ENCODE assay signal across 8 mouse cellular contexts in the genomic region with DNA sequence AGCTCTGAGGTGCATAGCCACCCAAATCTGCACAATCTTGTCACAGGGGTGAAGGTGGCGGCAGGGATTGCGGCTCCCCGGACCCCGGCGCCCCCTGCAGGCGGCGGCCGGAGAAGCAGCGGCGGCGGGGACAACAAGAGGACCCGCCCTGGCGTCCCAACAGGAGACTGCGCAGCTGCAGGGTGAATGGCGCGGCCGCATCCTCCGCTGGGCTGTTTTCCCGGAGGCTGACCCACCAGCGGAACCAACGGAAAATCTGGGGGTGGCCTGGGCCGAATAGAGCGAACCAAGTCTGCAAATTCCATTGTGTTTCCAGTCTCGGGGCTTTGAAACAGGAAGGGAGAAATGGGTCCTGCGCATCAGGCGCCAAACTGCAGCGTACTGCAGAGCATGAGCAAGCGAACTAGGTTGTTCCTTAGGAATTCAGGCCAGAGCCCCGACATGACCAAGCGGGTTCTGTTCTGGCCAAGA. TPM values are rescaled to one million over a fixed set of nuclear protein-coding genes. Genes with fewer than 3 reads are reported as not detected.
DNase-seq lines count a peak whose midpoint lies in the region; ATAC-seq and TF ChIP-seq lines count a peak whose summit lies in the region.

No protein-coding gene starts in this region.

- peak overlapping the region; percentile 93 for H3K27ac ChIP-seq in hindbrain, embryonic 10.5 days
- peak overlapping the region; percentile 73 for H3K27ac ChIP-seq in lung, embryonic 16.5 days (ENCODE audit: low read length)
- no peak overlapping the region for H3K27ac ChIP-seq in thymus, adult 2 months (ENCODE audit: control insufficient read depth, insufficient read depth, low read length)

- H3K4me3 ChIP-seq in hindbrain, embryonic 10.5 days = peak overlapping the region; percentile 57
- peak overlapping the region; percentile 46 for H3K4me3 ChIP-seq in lung, embryonic 16.5 days (ENCODE audit: low read length)
- peak overlapping the region; percentile 91 for H3K4me3 ChIP-seq in thymus, adult 2 months (ENCODE audit: control insufficient read depth, insufficient read depth, low read length)

- no peaks in the 10 kb centered on the region for H3K9me3 ChIP-seq in hindbrain, embryonic 10.5 days
- H3K9me3 ChIP-seq in lung, embryonic 16.5 days (ENCODE audit: control insufficient read depth, low read length) = no peaks in the 10 kb centered on the region

- peaks cover 5% of the 10 kb centered on the region; the same call in 1 of the 2 replicates for H3K27me3 ChIP-seq in hindbrain, embryonic 10.5 days (ENCODE audit: insufficient read depth, poor library complexity, severe bottlenecking)
- H3K27me3 ChIP-seq in lung, embryonic 16.5 days (ENCODE audit: control insufficient read depth, insufficient read depth, low read depth, low read length) = no peaks in the 10 kb centered on the region
- no peaks in the 10 kb centered on the region for H3K27me3 ChIP-seq in thymus, adult 2 months (ENCODE audit: control insufficient read depth, insufficient read depth, low read length)

- peak; percentile 84 for ATAC-seq in frontal cortex, adult (ENCODE audit: low TSS enrichment)
- peak; percentile 81 for ATAC-seq in lung, embryonic 16.5 days (ENCODE audit: low read depth)

- H3K4me1 ChIP-seq in hindbrain, embryonic 10.5 days (replicated peaks) = peaks cover 18% of the 10 kb centered on the region
- H3K4me1 ChIP-seq in lung, embryonic 16.5 days (replicated peaks; ENCODE audit: control insufficient read depth, insufficient read depth, low read length) = peaks cover 22% of the 10 kb centered on the region
- peaks cover 5% of the 10 kb centered on the region for H3K4me1 ChIP-seq in thymus, adult 2 months (replicated peaks; ENCODE audit: control insufficient read depth, insufficient read depth, low read length)

- 0 out of 2 replicates have a peak, but pooled peaks have one; percentile 33 for TF ChIP-seq POLR2A in thymus, adult 2 months (IDR thresholded peaks at IDR 0.05; ENCODE audit: control insufficient read depth, extremely low read depth, insufficient read depth, low read length, poor library complexity)

- DNase-seq in Muller cell, postnatal 12 days (ENCODE audit: inconsistent ontology term) = peak; percentile 98
- DNase-seq in cerebellum, adult 9-10 months = peak; percentile 96
- peak; percentile 94 for DNase-seq in hindbrain, embryonic 10.5 days (ENCODE audit: low spot score)
- peak; percentile 94 for DNase-seq in layer of hippocampus, adult 9-11 months
- peak; percentile 82 for DNase-seq in ovary, adult 18-20 months (ENCODE audit: low spot score)
- peak; percentile 94 for DNase-seq in thymus, adult 2 months

- WGBS in hindbrain, embryonic 10.5 days = under 1% methylated on average over 30 of the region's 30 CpGs
- WGBS in lung, embryonic 16.5 days = under 1% methylated on average over 30 of the region's 30 CpGs
- WGBS in thymus, adult 2 months = under 1% methylated on average over 30 of the region's 30 CpGs

- H3K36me3 ChIP-seq in hindbrain, embryonic 10.5 days = no peaks in the 10 kb centered on the region
- no peaks in the 10 kb centered on the region for H3K36me3 ChIP-seq in lung, embryonic 16.5 days (ENCODE audit: control insufficient read depth, insufficient read depth, low read length)
- no peaks in the 10 kb centered on the region for H3K36me3 ChIP-seq in thymus, adult 2 months (ENCODE audit: control insufficient read depth, insufficient read depth, low read length)

- H3K4me2 ChIP-seq in lung, embryonic 16.5 days (ENCODE audit: low read depth, low read length) = peak overlapping the region; percentile 59

- TF ChIP-seq CTCF in thymus, adult 2 months (IDR thresholded peaks at IDR 0.05; ENCODE audit: borderline replicate concordance, control insufficient read depth, extremely low read depth, insufficient read depth, low read length, poor library complexity) = peak; percentile 97

- peak overlapping the region; percentile 54 for H3K9ac ChIP-seq in lung, embryonic 16.5 days (ENCODE audit: low read length)

RNA-seq across cellular contexts. Expression of gene Apobec3, which starts 8.1 kb away (rescaled TPM):
- polyA plus RNA-seq in hindbrain, embryonic 10.5 days (2016; fragmentation: Nextera tagmentation; extraction: Ambion mirVana) = 6.9 and 9.0 TPM in 2 replicates
- 43.2 and 52.8 TPM in 2 replicates for polyA plus RNA-seq in lung, embryonic 16.5 days (2015; fragmentation: Nextera tagmentation; extraction: Ambion mirVana)
- polyA plus RNA-seq in thymus, adult 2 months (2012; rRNA removed) = 92.3 and 98.5 TPM in 2 replicates

RNA-seq across cellular contexts. Expression of gene Cbx6, which starts 48.9 kb away (rescaled TPM):
- 20.7 and 26.1 TPM in 2 replicates for polyA plus RNA-seq in hindbrain, embryonic 10.5 days (2016; fragmentation: Nextera tagmentation; extraction: Ambion mirVana)
- polyA plus RNA-seq in lung, embryonic 16.5 days (2015; fragmentation: Nextera tagmentation; extraction: Ambion mirVana) = 73.5 and 80.7 TPM in 2 replicates
- 136 and 145 TPM in 2 replicates for polyA plus RNA-seq in thymus, adult 2 months (2012; rRNA removed)

RNA-seq across cellular contexts. Expression of gene Npcd, which starts 49.4 kb away (rescaled TPM):
- polyA plus RNA-seq in hindbrain, embryonic 10.5 days (2016; fragmentation: Nextera tagmentation; extraction: Ambion mirVana) = 0.14 and 0.17 TPM in 2 replicates
- 0.39 and 0.60 TPM in 2 replicates for polyA plus RNA-seq in lung, embryonic 16.5 days (2015; fragmentation: Nextera tagmentation; extraction: Ambion mirVana)
- polyA plus RNA-seq in thymus, adult 2 months (2012; rRNA removed) = 0.55 TPM in 1 of 2 replicates, not detected in the other
